Mouse (Mus musculus) left cerebral cortex, postnatal 14 days (tissue): ENCODE data around the gene Metrnl. TPM values are rescaled to one million over a fixed set of nuclear protein-coding genes. Genes with fewer than 3 reads are reported as not detected.

Source experiments
- DNase-seq, 2 experiments: peaks; one replicate each; pipeline ENCODE4 v3.0.0; 2021 to 2022; ENCODE audit warnings: low spot score in 2 of 2, mixed read lengths in 1 of 2
- intact Hi-C: fragments of 180-260 bp; cut with DNase I; formaldehyde crosslinking; loops from one replicate; pipeline ENCODE4 v1.15.1; 2025
- total RNA-seq, 2 experiments: library from RNA; stranded (reverse); gene quantifications; 2 replicates each; pipeline ENCODE4 v1.2.3; 2021

The Metrnl gene
- total RNA-seq, 2 experiments from 2014 or later, result 8.1 to 9.1 TPM

GRCm38 (mm10) chr11:121679581-121679980, 21.8 kb upstream of the Metrnl start:
- intact Hi-C loops, result no loop called here
- DNase-seq, result no peak

- no peak for DNase-seq
- intact Hi-C loops, result no loop called here
These were observed 20.6 kb upstream of the Metrnl start for GRCm38 (mm10) chr11:121680750-121681149.

GRCm38 (mm10) chr11:121683243-121683642, 18.1 kb upstream of the Metrnl start:
- no peak for DNase-seq

GRCm38 (mm10) chr11:121685491-121686001, 15.8 kb upstream of the Metrnl start:
- no peak for DNase-seq
- intact Hi-C loops, result no loop called here

More at GRCm38 (mm10) chr11:121683243-121683642, 18.1 kb upstream of the Metrnl start:
- intact Hi-C loops, result no loop called here

DNA sequence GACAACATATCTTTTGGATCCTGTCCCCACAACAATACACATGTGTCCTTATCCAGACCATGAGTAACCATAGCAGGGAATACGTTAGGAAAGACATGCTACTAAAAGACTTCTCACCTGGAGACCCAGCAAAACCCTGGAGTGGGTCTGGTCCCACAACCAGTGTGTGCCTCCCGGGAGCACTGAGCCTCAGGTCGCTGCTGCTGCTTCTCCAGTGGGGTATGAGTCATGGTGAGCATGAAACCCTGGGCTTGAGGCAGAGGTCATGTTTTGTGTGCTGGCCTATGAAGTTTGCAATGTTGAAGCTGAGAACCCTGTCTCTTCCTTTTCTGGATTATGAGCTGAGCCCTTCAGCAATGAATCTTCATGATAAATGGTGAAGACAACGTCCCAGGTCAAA, 15.3 kb upstream of the Metrnl start:
- DNase-seq, result no peak
- intact Hi-C loops, result no loop called here

GRCm38 (mm10) chr11:121686674-121687073, 14.7 kb upstream of the Metrnl start:
- intact Hi-C loops, result no loop called here
- DNase-seq, result no peak

DNA sequence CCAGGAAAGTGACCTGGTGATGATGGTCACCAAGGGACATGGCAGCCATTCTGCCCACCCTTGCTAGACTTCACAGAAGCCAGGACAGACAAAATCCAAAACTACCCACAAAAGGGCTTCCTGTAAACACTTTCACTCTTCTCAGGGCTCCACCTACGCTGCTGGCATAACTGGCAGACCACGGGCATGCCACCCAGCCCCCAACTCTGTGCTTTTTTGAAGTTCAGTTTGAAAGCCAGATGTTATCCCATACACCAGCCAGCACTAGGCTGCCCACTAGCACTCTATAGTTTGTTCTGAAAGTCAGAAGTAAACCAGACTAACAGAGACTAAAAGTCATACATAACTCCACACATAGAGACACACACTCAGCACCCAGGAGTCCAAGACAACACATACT, 13.3 kb upstream of the Metrnl start:
- intact Hi-C loops, result no loop called here
- no peak for DNase-seq

DNA sequence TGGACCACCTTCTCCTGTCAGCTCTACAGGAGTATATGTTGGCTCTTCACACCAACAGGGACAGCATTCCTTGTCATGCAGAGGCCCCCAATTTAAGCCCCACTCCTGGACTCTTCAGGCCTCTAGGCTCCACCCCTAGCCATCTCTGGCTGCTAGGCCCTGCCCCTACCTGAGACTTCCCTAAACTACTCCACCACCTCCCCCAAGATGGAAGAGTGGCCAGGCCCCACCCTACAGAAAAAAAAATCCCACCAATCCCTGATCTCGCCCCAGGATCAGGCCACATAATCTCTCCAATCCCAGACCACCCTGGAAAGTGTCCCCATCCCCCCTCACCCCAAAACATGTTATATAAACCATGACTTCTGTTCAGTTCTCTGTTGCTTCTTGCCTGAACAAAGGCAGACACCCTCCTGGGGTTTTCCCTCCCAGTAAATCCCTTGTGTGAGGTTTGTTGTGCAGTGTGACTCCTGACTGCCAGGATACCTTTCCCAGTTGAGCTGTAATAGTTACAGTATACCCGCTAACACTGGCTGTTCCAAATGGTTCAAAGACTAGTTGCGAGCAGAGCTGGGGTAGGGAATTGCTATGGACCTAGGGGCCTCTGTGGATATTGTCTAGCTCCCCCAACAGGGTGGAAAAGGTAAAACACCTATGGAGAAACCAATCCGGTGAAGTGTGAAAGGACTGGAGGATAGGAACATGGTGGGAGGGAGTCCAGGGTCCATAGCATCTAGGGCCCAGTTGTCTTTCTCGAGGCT, 5.9 kb upstream of the Metrnl start:
- no peak for DNase-seq
- intact Hi-C loops, result no loop called here

DNA sequence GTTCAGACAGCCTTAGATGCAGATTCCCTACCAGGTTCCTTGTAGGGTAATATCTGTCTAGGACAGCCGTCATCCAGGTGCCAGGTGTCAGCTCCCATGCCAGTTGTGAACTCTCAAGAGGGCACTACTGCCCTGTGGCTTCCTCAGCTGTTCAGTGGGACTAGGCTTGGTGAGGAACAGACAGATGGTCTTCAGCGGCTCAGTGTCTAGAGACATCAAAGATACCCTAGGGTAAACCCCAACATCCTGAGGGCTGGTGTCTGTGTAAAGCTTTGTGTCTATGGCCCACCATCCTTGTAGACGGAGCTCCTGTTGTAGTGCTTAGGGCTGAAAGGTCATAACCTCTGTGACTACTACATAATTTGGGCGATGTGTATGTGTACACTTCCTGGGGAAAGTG, 4.1 kb upstream of the Metrnl start:
- DNase-seq, result no peak

DNA sequence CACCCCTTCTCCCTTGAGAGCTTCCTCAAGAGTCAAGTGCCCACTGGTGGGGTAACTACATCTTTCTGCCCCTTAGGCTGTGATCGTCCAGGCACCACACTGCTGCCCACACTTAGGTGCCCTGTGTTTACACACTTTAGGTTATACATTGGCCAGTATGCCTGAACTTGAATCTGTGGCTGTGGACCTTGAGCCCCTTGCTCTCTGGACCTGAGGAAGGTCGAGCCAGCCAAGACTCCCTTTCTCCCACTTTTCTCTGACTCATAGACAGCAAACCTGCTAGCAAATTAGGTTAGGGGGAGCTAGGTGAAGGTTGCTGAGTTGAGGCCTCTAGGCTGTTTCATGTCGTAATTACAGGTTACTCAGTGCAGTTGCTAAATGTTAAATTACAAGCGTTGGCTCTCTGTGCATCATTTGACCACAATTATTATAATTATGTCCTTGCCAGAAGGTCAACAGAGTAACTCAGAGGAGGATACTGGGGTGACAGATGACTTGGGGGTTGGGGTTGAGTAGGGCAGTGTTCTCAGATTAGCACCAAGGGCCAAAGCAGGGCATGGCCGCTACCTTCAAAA, 2.9 kb upstream of the Metrnl start:
- no peak for DNase-seq
- intact Hi-C loops, result no loop called here

More for the DNA sequence above, 4.1 kb upstream of the Metrnl start:
- intact Hi-C loops, result no loop called here

- DNase-seq, result peak; percentile 70 to 74
- intact Hi-C loops, result loop anchor here (5.0 kb wide), 1 partner anchor 45 kb away; no protein-coding TSS in a partner anchor
These were observed 959 bp downstream of the Metrnl start for GRCm38 (mm10) chr11:121702111-121702894.

- DNase-seq, result peak; percentile 56 to 74
- intact Hi-C loops, result loop anchor here (5.0 kb wide), 1 partner anchor 46 kb away; no protein-coding TSS in a partner anchor
These were observed 1.7 kb downstream of the Metrnl start for GRCm38 (mm10) chr11:121702895-121703618.

- DNase-seq, result no peak
- intact Hi-C loops, result loop anchor here (5.0 kb wide), 1 partner anchor 46 kb away; no protein-coding TSS in a partner anchor
These were observed 2.4 kb downstream of the Metrnl start for GRCm38 (mm10) chr11:121703619-121704215.

- intact Hi-C loops, result no loop called here
- peak in 1 of 2 experiments; percentile 18 for DNase-seq
These were observed 5.2 kb downstream of the Metrnl start for GRCm38 (mm10) chr11:121706521-121707005.

GRCm38 (mm10) chr11:121709278-121709677, 7.9 kb downstream of the Metrnl start:
- DNase-seq, result no peak
- intact Hi-C loops, result no loop called here

- intact Hi-C loops, result no loop called here
- DNase-seq, result no peak
These were observed 8.9 kb downstream of the Metrnl start for GRCm38 (mm10) chr11:121710245-121710644.

- intact Hi-C loops, result no loop called here
- DNase-seq, result no peak
These were observed 11.6 kb downstream of the Metrnl start for GRCm38 (mm10) chr11:121712987-121713386.

GRCm38 (mm10) chr11:121713569-121713968, 12.2 kb downstream of the Metrnl start:
- no peak for DNase-seq
- intact Hi-C loops, result no loop called here
